Mouse (Mus musculus) limb, embryonic 14.5 days (tissue): ENCODE data around the gene Notch2. TPM values are rescaled to one million over a fixed set of nuclear protein-coding genes. Genes with fewer than 3 reads are reported as not detected.

Source experiments
- ATAC-seq: fragments of 200-750 bp; cut with Nextera tagmentation; 2 replicates; pipeline ENCODE4 v1.8.0; 2017; ENCODE audit warnings: low read depth, moderate number of reproducible peaks, moderate TSS enrichment; ENCODE audit not compliant: low FRiP score
- DNase-seq: peaks from one replicate; pipeline ENCODE4 v3.0.0-alpha.2; 2015; ENCODE audit warnings: low spot score
- H3K27ac ChIP-seq: fragments of 300-500 bp; sonication (generic); replicated peaks from 2 replicates; pipeline ENCODE4 v1.5.1; 2014; ENCODE audit warnings: low read depth, mild to moderate bottlenecking, low read length, moderate library complexity, mixed read lengths
- H3K27me3 ChIP-seq: fragments of 300-500 bp; sonication (generic); 2 replicates; pipeline ENCODE4 v1.6.1; 2014; ENCODE audit warnings: low read length, mixed read lengths; ENCODE audit not compliant: control insufficient read depth, insufficient read depth
- H3K36me3 ChIP-seq: fragments of 300-500 bp; sonication (generic); 2 replicates; pipeline ENCODE4 v1.6.1; 2014; ENCODE audit warnings: mild to moderate bottlenecking, low read length, moderate library complexity, mixed read lengths; ENCODE audit not compliant: control insufficient read depth, insufficient read depth
- H3K4me1 ChIP-seq: fragments of 300-500 bp; sonication (generic); 2 replicates; pipeline ENCODE4 v1.6.1; 2014; ENCODE audit warnings: antibody characterized with exemption, low read length, mixed read lengths; ENCODE audit not compliant: control insufficient read depth, insufficient read depth
- H3K4me2 ChIP-seq: fragments of 300-500 bp; sonication (generic); replicated peaks from 2 replicates; pipeline ENCODE4 v1.6.1; 2014; ENCODE audit warnings: low read depth, mild to moderate bottlenecking, low read length, moderate library complexity; ENCODE audit not compliant: severe bottlenecking
- H3K4me3 ChIP-seq: fragments of 300-500 bp; sonication (generic); replicated peaks from 2 replicates; pipeline ENCODE4 v1.5.1; 2014; ENCODE audit warnings: low read length
- H3K9ac ChIP-seq: fragments of 300-500 bp; sonication (generic); 2 replicates; pipeline ENCODE4 v1.6.1; 2014; ENCODE audit warnings: mild to moderate bottlenecking, low read depth, low read length, moderate library complexity; ENCODE audit not compliant: severe bottlenecking
- H3K9me3 ChIP-seq: fragments of 300-500 bp; sonication (generic); 2 replicates; pipeline ENCODE4 v1.6.1; 2016; ENCODE audit warnings: low read length; ENCODE audit not compliant: control insufficient read depth
- POLR2A ChIP-seq: fragments of 200-500 bp; IDR thresholded peaks from 2 replicates; pipeline ENCODE4 v1.8.0; 2012; ENCODE audit warnings: inconsistent platforms, mild to moderate bottlenecking, moderate library complexity, borderline replicate concordance; ENCODE audit not compliant: insufficient read depth, insufficient read length; ENCODE audit errors: extremely low read depth
- WGBS: fragments of 180-500 bp; shearing (Covaris S2); extraction: QIAGEN DNeasy Blood & Tissue Kit; methylation state at CpG from one replicate; pipeline ENCODE4 v1.1.7; 2014; 5-methylcytosine and 5-hydroxymethylcytosine counted together
- polyA plus RNA-seq, 2 experiments: library from polyadenylated mRNA; depleted of rRNA in 1 of 2; stranded (reverse) in 1 of 2; unstranded in 1 of 2; fragments of >200 nt; fragmentation: Nextera tagmentation in 1 of 2; extraction: Ambion mirVana in 1 of 2; gene quantifications; 2 replicates each; pipeline versions ENCODE4 v1.2.1 to v1.2.3; 2012 to 2014

Notch2 gene
- polyA plus RNA-seq, 2 experiments: 38.7 to 48.5 TPM

DNA sequence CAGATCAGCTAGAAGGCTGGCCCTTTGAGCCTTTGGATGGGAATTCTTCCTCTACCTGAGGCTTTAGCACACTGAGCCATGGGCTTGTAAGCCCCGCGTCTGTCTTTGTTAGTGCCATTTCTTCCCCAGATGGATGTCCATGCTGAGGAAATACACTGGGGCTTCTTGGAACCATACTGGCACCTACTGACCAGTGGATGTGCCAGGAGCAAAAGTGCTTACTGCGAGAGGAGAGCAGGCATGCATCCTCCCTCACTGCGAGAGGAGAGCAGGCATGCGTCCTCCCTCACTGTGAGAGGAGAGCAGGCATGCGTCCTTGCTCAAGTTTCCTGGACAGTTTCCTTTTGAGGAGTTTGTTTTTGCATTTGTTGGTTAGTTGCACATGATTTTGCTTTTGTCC, 27.5 kb downstream of the Notch2 start:
- DNase-seq (no peak), ATAC-seq (no peak)
- Histone ChIP-seq H3K36me3 (no peaks in the 10 kb centered on the region), H3K4me2 (no peak overlapping the region), H3K4me3 (no peak overlapping the region), H3K27ac (no peak overlapping the region), H3K9ac (no peak overlapping the region), H3K9me3 (no peaks in the 10 kb centered on the region), H3K4me1 (peaks cover 87% of the 10 kb centered on the region), H3K27me3 (no peaks in the 10 kb centered on the region)
- WGBS: 79% methylated on average over 6 of the region's 6 CpGs
- TF ChIP-seq POLR2A: no peak

DNA sequence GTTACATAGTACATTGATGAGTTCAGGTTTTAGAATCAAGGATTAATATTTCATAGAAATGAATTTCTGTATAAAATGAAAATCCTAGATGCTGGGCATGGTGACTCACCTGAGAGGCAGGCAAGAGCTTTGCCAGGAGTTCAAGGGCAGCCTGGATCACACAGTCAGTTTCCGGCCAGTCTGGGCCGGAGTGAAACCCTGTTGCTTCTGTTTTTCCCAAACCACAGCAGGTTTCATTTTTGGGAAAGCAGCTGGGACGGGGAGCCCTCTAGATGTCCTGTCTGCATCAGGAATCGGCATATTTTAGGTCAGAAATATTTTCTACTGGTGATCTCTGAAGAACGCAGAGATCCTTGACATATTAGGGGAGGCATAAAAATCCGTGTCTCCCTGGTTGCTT, 29.0 kb downstream of the Notch2 start:
- ATAC-seq (no peak), DNase-seq (no peak)
- H3K27ac ChIP-seq: peak overlapping the region; percentile 68; the same call in 1 of the 2 replicates
- peaks cover 88% of the 10 kb centered on the region for H3K4me1 ChIP-seq
- no peaks in the 10 kb centered on the region for H3K9me3 ChIP-seq
- TF ChIP-seq POLR2A: no peak
- H3K9ac ChIP-seq: no peak overlapping the region
- H3K27me3 ChIP-seq: no peaks in the 10 kb centered on the region
- 54% methylated on average over 6 of the region's 6 CpGs for WGBS
- no peak overlapping the region for H3K4me3 ChIP-seq
- peak overlapping the region; percentile 22; the same call in 1 of the 2 replicates for H3K4me2 ChIP-seq
- no peaks in the 10 kb centered on the region for H3K36me3 ChIP-seq

DNA sequence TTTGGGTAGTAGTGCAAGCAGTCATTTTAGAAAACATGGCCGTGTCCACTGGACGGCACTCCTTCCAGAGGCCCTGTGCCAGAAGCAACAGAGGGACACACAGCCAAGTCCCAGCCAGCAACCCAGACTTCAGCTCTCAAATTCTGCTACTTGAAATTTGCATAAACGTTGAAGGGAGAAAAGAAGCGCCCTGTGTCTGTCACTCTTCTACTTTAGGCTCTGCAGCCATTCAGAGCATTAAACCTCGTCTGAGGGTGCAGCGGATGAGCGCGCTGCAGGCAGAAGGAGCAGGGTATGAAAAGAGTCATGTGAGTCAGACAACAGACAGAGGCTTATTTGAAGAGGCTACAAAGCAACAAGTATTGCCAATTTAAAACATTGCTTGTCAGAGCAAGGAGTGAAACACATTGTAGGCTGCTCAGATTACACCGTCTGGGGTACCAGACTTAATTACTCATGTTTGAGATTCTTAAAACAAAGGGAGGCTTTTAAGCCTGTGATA, 29.7 kb downstream of the Notch2 start:
- DNase-seq: no peak
- ATAC-seq: peak; percentile 16; the same call in 1 of the 2 replicates
- Histone ChIP-seq H3K4me1 (peaks cover 84% of the 10 kb centered on the region), H3K27ac (peak overlapping the region; percentile 68), H3K27me3 (no peaks in the 10 kb centered on the region), H3K9me3 (no peaks in the 10 kb centered on the region), H3K4me3 (no peak overlapping the region), H3K4me2 (peak overlapping the region; percentile 22), H3K36me3 (no peaks in the 10 kb centered on the region), H3K9ac (no peak overlapping the region)
- 15% methylated on average over 9 of the region's 9 CpGs for WGBS
- TF ChIP-seq POLR2A: no peak

DNA sequence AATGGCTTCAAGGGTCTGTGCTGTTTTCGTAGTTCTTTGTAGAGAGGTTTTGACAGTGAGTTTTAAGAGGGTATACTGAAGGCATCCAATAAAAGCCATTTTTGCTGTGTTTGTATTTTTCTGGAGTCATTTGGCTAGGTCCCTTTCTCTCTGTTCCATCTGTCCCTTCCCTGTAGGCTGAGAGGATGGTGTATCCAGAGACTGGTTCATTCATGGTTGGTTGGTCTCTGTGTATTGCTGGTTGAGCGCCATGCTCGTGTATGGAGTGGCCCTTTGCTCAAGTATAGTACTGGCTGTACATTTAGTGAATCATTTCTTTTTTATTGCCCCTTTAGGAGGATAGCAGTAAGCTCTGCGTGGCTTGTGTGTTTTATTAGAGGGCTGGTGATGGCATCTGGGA, 30.3 kb downstream of the Notch2 start:
- TF ChIP-seq POLR2A: no peak
- H3K27ac ChIP-seq: peak overlapping the region; percentile 68
- no peak for ATAC-seq
- no peak overlapping the region for H3K9ac ChIP-seq
- H3K36me3 ChIP-seq: no peaks in the 10 kb centered on the region
- no peak overlapping the region for H3K4me2 ChIP-seq
- DNase-seq: no peak
- H3K4me1 ChIP-seq: peaks cover 78% of the 10 kb centered on the region
- H3K9me3 ChIP-seq: no peaks in the 10 kb centered on the region
- 37% methylated on average over 4 of the region's 4 CpGs for WGBS
- no peak overlapping the region for H3K4me3 ChIP-seq
- no peaks in the 10 kb centered on the region for H3K27me3 ChIP-seq

DNA sequence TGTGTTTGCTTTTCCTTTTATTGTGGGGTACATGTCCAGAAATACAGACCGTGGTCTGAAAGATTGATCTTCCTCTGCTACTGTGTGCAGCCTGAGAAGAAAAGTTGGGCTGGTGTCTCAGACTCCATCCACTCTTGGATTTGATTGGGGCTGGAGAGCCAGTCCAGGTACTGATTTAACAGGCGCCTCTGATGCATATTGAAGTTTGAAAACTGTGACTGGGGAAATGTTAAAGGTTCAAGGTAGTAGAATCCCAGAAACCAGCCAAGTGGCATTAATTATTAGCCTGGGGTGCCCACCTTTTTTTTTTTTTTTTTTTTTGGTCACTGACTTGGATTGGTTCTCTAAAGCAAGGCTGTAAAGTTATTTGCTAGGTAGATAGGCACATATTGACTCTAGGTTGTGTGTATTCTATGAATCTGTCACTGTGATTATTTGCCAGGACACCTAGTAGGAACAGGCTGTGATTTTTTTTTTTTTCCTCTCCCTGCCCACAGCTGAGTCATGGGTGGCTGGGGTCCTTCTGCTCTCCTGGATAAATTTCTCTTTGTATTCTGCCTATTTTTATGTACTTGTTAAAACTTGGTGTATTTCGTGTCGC, 31.5 kb downstream of the Notch2 start:
- Histone ChIP-seq H3K4me1 (peaks cover 66% of the 10 kb centered on the region), H3K4me3 (no peak overlapping the region), H3K9me3 (no peaks in the 10 kb centered on the region), H3K36me3 (no peaks in the 10 kb centered on the region), H3K4me2 (no peak overlapping the region), H3K9ac (no peak overlapping the region), H3K27ac (no peak overlapping the region), H3K27me3 (no peaks in the 10 kb centered on the region)
- no peak for TF ChIP-seq POLR2A
- WGBS: 62% methylated on average over 4 of the region's 4 CpGs
- no peak for ATAC-seq
- no peak for DNase-seq
